Mouse (Mus musculus): ENCODE measurements around the gene Kif13a.

Kif13a gene

GRCm38 (mm10) chr13:46725227-46725626 lies 204.4 kb downstream of the Kif13a start:
- peak; percentile 67 for DNase-seq

GRCm38 (mm10) chr13:46724371-46724770 lies 205.3 kb downstream of the Kif13a start:
- DNase-seq: no peak

- no peak for DNase-seq
Observed at GRCm38 (mm10) chr13:46721009-46721408, 208.7 kb downstream of the Kif13a start.

- DNase-seq: no peak
Observed at GRCm38 (mm10) chr13:46718893-46719400, 210.7 kb downstream of the Kif13a start.

- DNase-seq: peak; percentile 12
Observed at GRCm38 (mm10) chr13:46715976-46716639, 213.6 kb downstream of the Kif13a start.

- DNase-seq: no peak
Observed at GRCm38 (mm10) chr13:46713486-46713885, 216.2 kb downstream of the Kif13a start.

GRCm38 (mm10) chr13:46703138-46703537 lies 226.5 kb downstream of the Kif13a start:
- DNase-seq: peak; percentile 8

GRCm38 (mm10) chr13:46701486-46701885 lies 228.2 kb downstream of the Kif13a start:
- DNase-seq: no peak

GRCm38 (mm10) chr13:46699372-46699771 lies 230.3 kb downstream of the Kif13a start:
- DNase-seq: no peak
